In the genomic region with DNA sequence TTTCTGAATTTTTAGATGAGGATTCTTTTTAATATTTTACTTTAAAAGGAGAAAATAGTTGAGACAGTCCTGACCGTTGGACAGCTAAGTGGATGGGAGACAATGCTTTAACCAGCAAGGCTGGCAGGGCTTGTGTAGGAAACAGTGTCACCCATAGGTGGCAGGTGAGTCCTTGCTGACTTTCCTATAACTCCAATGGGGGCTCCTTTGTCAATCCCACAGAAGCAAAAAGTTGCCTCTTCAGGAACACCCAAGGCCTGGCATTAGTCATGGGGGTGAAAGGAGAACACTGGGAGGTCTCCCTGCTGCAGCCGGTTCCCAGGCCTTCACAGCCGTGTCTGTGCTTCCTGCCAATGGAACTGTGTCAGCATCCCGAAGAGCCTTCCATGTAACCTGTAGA, we compare ENCODE assay signal across 7 mouse cellular contexts. TPM values are rescaled to one million over a fixed set of nuclear protein-coding genes. Genes with fewer than 3 reads are reported as not detected.
DNase-seq lines count a peak whose midpoint lies in the region; ATAC-seq lines count a peak whose summit lies in the region.

No protein-coding gene starts in this region.

- no peaks in the 10 kb centered on the region for H3K9me3 ChIP-seq in kidney, embryonic 14.5 days (ENCODE audit: control insufficient read depth, low read length)
- H3K9me3 ChIP-seq in lung, embryonic 15.5 days = no peaks in the 10 kb centered on the region

- no peak overlapping the region for H3K9ac ChIP-seq in kidney, embryonic 14.5 days (ENCODE audit: low read depth, low read length)
- no peak overlapping the region for H3K9ac ChIP-seq in lung, embryonic 15.5 days

- no peak overlapping the region for H3K4me3 ChIP-seq in kidney, embryonic 14.5 days (ENCODE audit: low read length)
- no peak overlapping the region for H3K4me3 ChIP-seq in lung, embryonic 15.5 days

- ATAC-seq in kidney, embryonic 14.5 days (ENCODE audit: low FRiP score, low TSS enrichment) = no peak
- ATAC-seq in granulocyte monocyte progenitor cell, adult 5-6 weeks (replicated peaks; ENCODE audit: poor library complexity, severe bottlenecking) = peak; percentile 44; the same call in 1 of the 2 replicates
- ATAC-seq in lung, embryonic 15.5 days (ENCODE audit: borderline replicate concordance, extremely low read depth, low FRiP score, low TSS enrichment) = 0 out of 2 replicates have a peak, but pooled peaks have one; percentile 31
- no peak for ATAC-seq in monocyte, adult 5-6 weeks (replicated peaks; ENCODE audit: insufficient number of reproducible peaks, low FRiP score, low TSS enrichment, poor library complexity, severe bottlenecking)

- no peaks in the 10 kb centered on the region for H3K4me1 ChIP-seq in kidney, embryonic 14.5 days (ENCODE audit: control insufficient read depth, insufficient read depth, low read length)
- no peaks in the 10 kb centered on the region for H3K4me1 ChIP-seq in lung, embryonic 15.5 days

- H3K4me2 ChIP-seq in kidney, embryonic 14.5 days (replicated peaks; ENCODE audit: low read depth, low read length) = no peak overlapping the region
- H3K4me2 ChIP-seq in lung, embryonic 15.5 days = no peak overlapping the region

- no peak overlapping the region for H3K27ac ChIP-seq in kidney, embryonic 14.5 days (ENCODE audit: low read depth, low read length)
- no peak overlapping the region for H3K27ac ChIP-seq in lung, embryonic 15.5 days

- peak; percentile 6 for DNase-seq in kidney, adult 11 months
- DNase-seq in R1 (ENCODE audit: low read depth, low spot score) = peak; percentile 71
- DNase-seq in urinary bladder, adult 2 months (ENCODE audit: low spot score) = no peak

- WGBS in kidney, embryonic 14.5 days = 76% methylated on average over 4 of the region's 4 CpGs
- 69% methylated on average over 4 of the region's 4 CpGs for WGBS in lung, embryonic 15.5 days

- no peaks in the 10 kb centered on the region for H3K27me3 ChIP-seq in kidney, embryonic 14.5 days (ENCODE audit: control insufficient read depth, insufficient read depth, low read length)
- no peaks in the 10 kb centered on the region for H3K27me3 ChIP-seq in lung, embryonic 15.5 days

- H3K36me3 ChIP-seq in kidney, embryonic 14.5 days (ENCODE audit: control insufficient read depth, insufficient read depth, low read length) = peaks cover 31% of the 10 kb centered on the region
- H3K36me3 ChIP-seq in lung, embryonic 15.5 days = peaks cover 21% of the 10 kb centered on the region; the same call in 1 of the 2 replicates

RNA-seq across cellular contexts. Expression of a gene that starts 55.5 kb away (rescaled TPM):
- polyA plus RNA-seq in kidney, embryonic 14.5 days (2014; fragmentation: Nextera tagmentation; extraction: Ambion mirVana) = 52.1 and 54.4 TPM in 2 replicates
- 13.8 and 16.6 TPM in 2 replicates for total RNA-seq in granulocyte monocyte progenitor cell, adult 5-6 weeks (2014; fragmentation: Nextera tagmentation)
- 24.4 and 24.9 TPM in 2 replicates for total RNA-seq in granulocyte monocyte progenitor cell, adult 5-6 weeks (2017)
- polyA plus RNA-seq in lung, embryonic 15.5 days (2015; fragmentation: Nextera tagmentation; extraction: Ambion mirVana) = 37.9 and 42.1 TPM in 2 replicates
- 18.0 to 31.9 TPM (median 18.3 TPM) in 3 replicates for total RNA-seq in monocyte, adult 5-6 weeks (2017)
- 11.4 and 13.4 TPM in 2 replicates for polyA plus RNA-seq in urinary bladder, adult 2 months (2012; rRNA removed)

Comparison
In these comparisons a context has a peak if more than half of its experiments do, and no peak if none do; other contexts are left out.
1. ATAC-seq: peak in granulocyte monocyte progenitor cell, adult 5-6 weeks (single experiment) and lung, embryonic 15.5 days (single experiment); none in kidney, embryonic 14.5 days (single experiment) and monocyte, adult 5-6 weeks (single experiment).